Mouse (Mus musculus): ENCODE measurements around the gene Slc34a3. TPM values are rescaled to one million over a fixed set of nuclear protein-coding genes. Genes with fewer than 3 reads are reported as not detected.
"Not testable (repeated sequence)": the region's sequence is repeated elsewhere in the genome, so short reads cannot be mapped to it uniquely, and the experiment has no call there.

Gene Slc34a3
- polyA plus RNA-seq, 1 experiment from 2014 or later = not detected

- H3K4me1 ChIP-seq = peaks cover 52% of the 10 kb centered on the region
- no peak overlapping the region for H3K27ac ChIP-seq (replicated peaks)
- WGBS = 69% methylated on average over 5 of the region's 5 CpGs
- H3K4me3 ChIP-seq = peak overlapping the region; percentile 86
- H3K9ac ChIP-seq = peak overlapping the region; percentile 86; the same call in 1 of the 2 replicates
- H3K4me2 ChIP-seq = peak overlapping the region; percentile 100
- no peak for ATAC-seq (ENCODE audit: extremely low read depth, insufficient number of reproducible peaks, low FRiP score, low TSS enrichment)
- no peaks in the 10 kb centered on the region for H3K9me3 ChIP-seq
- H3K36me3 ChIP-seq = peaks cover 13% of the 10 kb centered on the region
- peaks cover 19% of the 10 kb centered on the region for H3K27me3 ChIP-seq (replicated peaks)
Measured at GRCm38 (mm10) chr2:25264286-25264660, 30.1 kb upstream of the Slc34a3 start.

- 19% methylated on average over 12 of the region's 12 CpGs for WGBS
- H3K9me3 ChIP-seq = no peaks in the 10 kb centered on the region
- peak overlapping the region; percentile 86 for H3K4me3 ChIP-seq
- peak overlapping the region; percentile 100 for H3K4me2 ChIP-seq
- peak overlapping the region; percentile 86 for H3K9ac ChIP-seq
- no peak overlapping the region for H3K27ac ChIP-seq (replicated peaks)
- 0 out of 2 replicates have a peak, but pooled peaks cover 9% of the 10 kb centered on the region for H3K36me3 ChIP-seq
- no peak for ATAC-seq (ENCODE audit: extremely low read depth, insufficient number of reproducible peaks, low FRiP score, low TSS enrichment)
- peaks cover 19% of the 10 kb centered on the region for H3K27me3 ChIP-seq (replicated peaks)
- peaks cover 52% of the 10 kb centered on the region for H3K4me1 ChIP-seq
Measured at GRCm38 (mm10) chr2:25263623-25264285, 29.6 kb upstream of the Slc34a3 start.

DNA sequence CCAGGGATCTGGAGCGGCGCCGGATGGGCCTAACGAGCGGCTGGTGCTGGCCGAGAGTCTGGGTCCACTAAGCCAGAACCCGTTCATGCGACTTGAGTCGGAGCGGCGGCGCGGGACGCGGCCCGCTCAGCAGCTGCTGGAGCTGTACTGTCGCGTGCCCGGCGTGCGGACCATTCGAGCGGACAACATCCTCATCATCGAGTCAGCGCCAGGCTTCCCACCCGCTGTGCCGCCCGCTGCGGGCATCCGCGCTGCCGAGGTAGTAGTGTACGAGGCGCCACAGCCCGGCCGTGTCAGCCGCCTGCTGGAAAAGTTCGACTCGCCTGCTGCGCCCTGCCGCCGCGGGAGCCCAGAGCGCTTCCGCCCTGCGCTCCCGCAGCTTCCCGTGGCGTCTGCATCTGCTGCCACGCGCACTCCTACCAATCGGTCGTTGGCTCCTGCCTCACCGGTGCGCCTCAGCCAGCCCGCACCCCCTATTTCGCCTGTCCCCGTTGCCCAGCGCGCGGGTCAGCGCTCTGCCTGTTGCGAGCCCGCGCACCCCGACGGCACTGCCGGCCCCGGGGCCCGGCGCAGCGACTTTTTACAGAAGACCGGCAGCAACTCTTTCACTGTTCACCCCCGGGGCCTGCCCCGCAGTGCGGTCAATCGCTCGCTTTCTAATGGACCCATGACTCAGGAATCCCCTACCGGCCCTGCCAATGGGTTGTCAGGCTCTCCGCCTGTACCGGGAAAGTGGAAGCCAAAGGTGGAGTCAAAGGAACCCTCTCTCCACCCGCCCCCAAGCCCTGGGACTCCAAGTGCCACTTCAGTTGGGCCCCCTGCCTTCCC lies 28.8 kb upstream of the Slc34a3 start:
- no peak overlapping the region for H3K27ac ChIP-seq (replicated peaks)
- H3K36me3 ChIP-seq = 0 out of 2 replicates have a peak, but pooled peaks cover 1% of the 10 kb centered on the region
- H3K4me2 ChIP-seq = peak overlapping the region; percentile 100
- no peaks in the 10 kb centered on the region for H3K9me3 ChIP-seq
- peaks cover 52% of the 10 kb centered on the region for H3K4me1 ChIP-seq
- peak; percentile 1; the same call in 1 of the 2 replicates for ATAC-seq (ENCODE audit: extremely low read depth, insufficient number of reproducible peaks, low FRiP score, low TSS enrichment)
- H3K4me3 ChIP-seq = peak overlapping the region; percentile 86
- peaks cover 19% of the 10 kb centered on the region for H3K27me3 ChIP-seq (replicated peaks)
- H3K9ac ChIP-seq = peak overlapping the region; percentile 86
- WGBS = under 1% methylated on average over 82 of the region's 82 CpGs

- Histone ChIP-seq H3K9me3 (no peaks in the 10 kb centered on the region), H3K4me1 (peaks cover 48% of the 10 kb centered on the region), H3K27ac (replicated peaks) (peak within 1 kb of the TSS; percentile 9; the same call in 1 of the 2 replicates), H3K4me2 (peak within 1 kb of the TSS; percentile 100), H3K36me3 (no peaks in the 10 kb centered on the region), H3K4me3 (peak within 1 kb of the TSS; percentile 86), H3K9ac (peak within 1 kb of the TSS; percentile 86), H3K27me3 (replicated peaks) (peaks cover 19% of the 10 kb centered on the region)
- peak; percentile 96 for ATAC-seq (ENCODE audit: extremely low read depth, insufficient number of reproducible peaks, low FRiP score, low TSS enrichment)
- WGBS = under 1% methylated on average over 39 of the region's 39 CpGs
Measured at GRCm38 (mm10) chr2:25262291-25262767, 28.2 kb upstream of the Slc34a3 start, which contains the start of gene Tprn. Gene Tprn, plus strand, starts transcription at chr2:25262618.

DNA sequence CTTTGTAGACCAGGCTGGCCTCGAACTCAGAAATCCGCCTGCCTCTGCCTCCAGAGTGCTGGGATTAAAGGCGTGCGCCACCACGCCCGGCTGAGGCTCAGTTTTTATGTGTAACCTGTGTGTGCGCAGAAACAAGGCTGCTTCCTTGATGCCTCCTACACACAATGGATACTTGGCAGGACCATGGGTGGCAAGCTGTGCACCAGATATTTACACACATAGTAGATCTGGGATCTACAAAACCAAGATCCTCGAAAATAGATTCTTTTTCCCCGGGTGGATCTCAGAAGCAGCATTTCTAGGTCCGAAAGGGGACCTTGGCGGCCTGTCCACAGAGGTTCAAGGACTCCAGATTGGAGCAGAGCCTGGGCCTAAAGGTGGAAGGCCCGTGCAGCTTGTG lies 27.7 kb upstream of the Slc34a3 start:
- Histone ChIP-seq H3K4me3 (peak overlapping the region; percentile 86), H3K4me1 (peaks cover 47% of the 10 kb centered on the region), H3K4me2 (peak overlapping the region; percentile 100), H3K9ac (peak overlapping the region; percentile 74), H3K9me3 (no peaks in the 10 kb centered on the region), H3K27ac (replicated peaks) (peak overlapping the region; percentile 9; the same call in 1 of the 2 replicates), H3K36me3 (no peaks in the 10 kb centered on the region), H3K27me3 (replicated peaks) (peaks cover 19% of the 10 kb centered on the region)
- WGBS = 41% methylated on average over 12 of the region's 12 CpGs
- ATAC-seq (ENCODE audit: extremely low read depth, insufficient number of reproducible peaks, low FRiP score, low TSS enrichment) = 0 out of 2 replicates have a peak, but pooled peaks have one; percentile 3

GRCm38 (mm10) chr2:25258887-25259286 lies 24.7 kb upstream of the Slc34a3 start:
- Histone ChIP-seq H3K36me3 (no peaks in the 10 kb centered on the region), H3K4me1 (peaks cover 34% of the 10 kb centered on the region), H3K4me3 (no peak overlapping the region), H3K4me2 (no peak overlapping the region), H3K27me3 (replicated peaks) (peaks cover 7% of the 10 kb centered on the region), H3K9ac (no peak overlapping the region), H3K27ac (replicated peaks) (no peak overlapping the region), H3K9me3 (no peaks in the 10 kb centered on the region)
- 56% methylated on average over 2 of the region's 2 CpGs for WGBS
- no peak for ATAC-seq (ENCODE audit: extremely low read depth, insufficient number of reproducible peaks, low FRiP score, low TSS enrichment)

GRCm38 (mm10) chr2:25257250-25257649 lies 23.1 kb upstream of the Slc34a3 start:
- H3K9ac ChIP-seq; H3K9me3 ChIP-seq; H3K27ac ChIP-seq (replicated peaks); H3K4me3 ChIP-seq; H3K4me2 ChIP-seq; H3K27me3 ChIP-seq (replicated peaks); ATAC-seq (ENCODE audit: extremely low read depth, insufficient number of reproducible peaks, low FRiP score, low TSS enrichment): not testable (repeated sequence)
- Histone ChIP-seq H3K36me3 (peaks cover 11% of the 10 kb centered on the region), H3K4me1 (peaks cover 25% of the 10 kb centered on the region)
- WGBS = 74% methylated on average over 5 of the region's 5 CpGs

- 54% methylated on average over 12 of the region's 12 CpGs for WGBS
- Histone ChIP-seq H3K9ac (peak overlapping the region; percentile 89), H3K4me3 (peak overlapping the region; percentile 88), H3K4me1 (peaks cover 21% of the 10 kb centered on the region), H3K4me2 (peak overlapping the region; percentile 94), H3K27ac (replicated peaks) (peak overlapping the region; percentile 64), H3K36me3 (peaks cover 18% of the 10 kb centered on the region)
- not testable (repeated sequence) for H3K9me3 ChIP-seq; ATAC-seq (ENCODE audit: extremely low read depth, insufficient number of reproducible peaks, low FRiP score, low TSS enrichment); H3K27me3 ChIP-seq (replicated peaks)
Measured at GRCm38 (mm10) chr2:25256443-25257109, 22.4 kb upstream of the Slc34a3 start.

GRCm38 (mm10) chr2:25255284-25255779 lies 21.2 kb upstream of the Slc34a3 start, which contains the start of gene Tmem203:
Gene Tmem203, plus strand, starts transcription at chr2:25255439.
- peak within 1 kb of the TSS; percentile 88 for H3K4me3 ChIP-seq
- peaks cover 31% of the 10 kb centered on the region for H3K36me3 ChIP-seq
- ATAC-seq (ENCODE audit: extremely low read depth, insufficient number of reproducible peaks, low FRiP score, low TSS enrichment) = peak; percentile 82
- H3K27ac ChIP-seq (replicated peaks) = peak within 1 kb of the TSS; percentile 64
- under 1% methylated on average over 39 of the region's 39 CpGs for WGBS
- no peaks in the 10 kb centered on the region for H3K27me3 ChIP-seq (replicated peaks)
- no peaks in the 10 kb centered on the region for H3K9me3 ChIP-seq
- peak within 1 kb of the TSS; percentile 89 for H3K9ac ChIP-seq
- H3K4me1 ChIP-seq = peaks cover 21% of the 10 kb centered on the region
- H3K4me2 ChIP-seq = peak within 1 kb of the TSS; percentile 94

- Histone ChIP-seq H3K9ac (no peak overlapping the region), H3K27ac (replicated peaks) (no peak overlapping the region), H3K4me1 (peaks cover 21% of the 10 kb centered on the region), H3K9me3 (no peaks in the 10 kb centered on the region), H3K36me3 (peaks cover 60% of the 10 kb centered on the region), H3K27me3 (replicated peaks) (no peaks in the 10 kb centered on the region), H3K4me3 (no peak overlapping the region), H3K4me2 (no peak overlapping the region)
- no peak for ATAC-seq (ENCODE audit: extremely low read depth, insufficient number of reproducible peaks, low FRiP score, low TSS enrichment)
- 77% methylated on average over 1 of the region's 1 CpGs for WGBS
Measured at GRCm38 (mm10) chr2:25252331-25252730, 18.2 kb upstream of the Slc34a3 start.

Data from heart, embryonic 13.5 days (tissue).